Mouse (Mus musculus) bone marrow macrophage, adult 2 months (primary cell): ENCODE results near the gene Nfix. TPM values are rescaled to one million over a fixed set of nuclear protein-coding genes. Genes with fewer than 3 reads are reported as not detected.

Experiments used
- H3K27ac ChIP-seq: 2 replicates; pipeline ENCODE4 v1.5.1; 2012; ENCODE audit warnings: low read depth, low read length; ENCODE audit not compliant: insufficient read depth
- H3K4me1 ChIP-seq: 2 replicates; pipeline ENCODE4 v1.6.1; 2012; ENCODE audit warnings: low read length; ENCODE audit not compliant: control insufficient read depth, insufficient read depth
- H3K4me3 ChIP-seq: 2 replicates; pipeline ENCODE4 v1.5.1; 2012; ENCODE audit warnings: mild to moderate bottlenecking, low read length, moderate library complexity; ENCODE audit not compliant: insufficient read depth
- CTCF ChIP-seq: IDR thresholded peaks from 2 replicates; pipeline ENCODE4 v1.5.1; 2012; ENCODE audit warnings: low read depth, mild to moderate bottlenecking, low read length, moderate library complexity
- POLR2A ChIP-seq: IDR thresholded peaks from 2 replicates; pipeline ENCODE4 v1.6.1; 2012; ENCODE audit warnings: mild to moderate bottlenecking, low read depth, low read length, borderline replicate concordance
- polyA plus RNA-seq: library from polyadenylated mRNA; stranded (reverse); fragments of >200 nt; gene quantifications from 2 replicates; pipeline ENCODE4 v1.2.4, GENCODE M21; 2012; ENCODE audit not compliant: missing spikeins, insufficient read depth, insufficient read length

The Nfix gene
- polyA plus RNA-seq, 1 experiment, result 12.5 TPM

GRCm38 (mm10) chr8:84711933-84712758, 88.0 kb downstream of the Nfix start:
- Histone ChIP-seq H3K27ac (no peak overlapping the region), H3K4me3 (no peak overlapping the region), H3K4me1 (peaks cover 15% of the 10 kb centered on the region)
- no peak for TF ChIP-seq POLR2A
- no peak for TF ChIP-seq CTCF

DNA sequence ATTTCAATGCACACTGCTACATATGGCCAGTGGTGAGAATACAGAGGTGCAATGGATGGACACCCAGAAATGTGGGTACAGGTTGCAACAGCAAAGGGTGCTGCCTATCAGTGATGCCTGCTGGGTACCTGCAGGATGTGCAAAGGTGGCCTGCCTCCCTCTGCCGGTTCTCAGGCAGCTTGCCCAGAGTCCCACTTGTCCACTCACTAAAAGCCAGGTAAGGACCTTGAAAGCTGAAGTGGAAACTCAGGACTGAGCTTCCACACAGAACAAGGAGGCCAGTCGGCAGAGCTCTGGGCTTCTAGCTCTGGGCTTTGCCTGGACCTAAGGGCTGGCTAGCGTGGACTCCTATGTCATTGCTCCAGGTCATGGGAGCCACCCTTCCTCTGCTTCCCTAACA, 88.8 kb downstream of the Nfix start:
- H3K27ac ChIP-seq, result no peak overlapping the region
- no peak for TF ChIP-seq CTCF
- TF ChIP-seq POLR2A, result no peak
- H3K4me1 ChIP-seq, result peaks cover 15% of the 10 kb centered on the region
- H3K4me3 ChIP-seq, result no peak overlapping the region

DNA sequence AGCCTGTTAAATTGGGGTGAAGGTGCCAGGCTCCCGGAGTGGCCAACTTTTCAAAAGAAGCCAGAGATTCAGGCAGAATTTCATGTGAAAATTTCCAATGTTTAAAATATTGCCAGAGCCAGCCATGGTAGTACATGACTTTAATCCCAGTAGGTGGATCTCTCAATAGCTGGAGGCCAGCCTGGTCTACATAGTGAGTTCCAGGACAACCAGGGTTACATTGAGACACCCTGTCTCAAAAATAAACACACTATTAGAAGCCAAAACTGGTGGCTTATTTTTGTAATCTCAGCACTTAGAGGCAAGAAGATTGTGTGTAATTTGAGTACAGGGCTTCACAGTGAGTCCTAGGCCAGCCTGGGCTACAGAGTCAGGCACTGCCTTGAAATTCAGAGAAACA, 90.2 kb downstream of the Nfix start:
- Histone ChIP-seq H3K27ac (no peak overlapping the region), H3K4me3 (no peak overlapping the region), H3K4me1 (peaks cover 15% of the 10 kb centered on the region)
- no peak for TF ChIP-seq POLR2A
- no peak for TF ChIP-seq CTCF

GRCm38 (mm10) chr8:84708774-84709475, 91.2 kb downstream of the Nfix start:
- Histone ChIP-seq H3K27ac (peak overlapping the region; percentile 28; the same call in 1 of the 2 replicates), H3K4me1 (peaks cover 15% of the 10 kb centered on the region), H3K4me3 (no peak overlapping the region)
- peak; percentile 87 for TF ChIP-seq CTCF
- TF ChIP-seq POLR2A, result no peak

DNA sequence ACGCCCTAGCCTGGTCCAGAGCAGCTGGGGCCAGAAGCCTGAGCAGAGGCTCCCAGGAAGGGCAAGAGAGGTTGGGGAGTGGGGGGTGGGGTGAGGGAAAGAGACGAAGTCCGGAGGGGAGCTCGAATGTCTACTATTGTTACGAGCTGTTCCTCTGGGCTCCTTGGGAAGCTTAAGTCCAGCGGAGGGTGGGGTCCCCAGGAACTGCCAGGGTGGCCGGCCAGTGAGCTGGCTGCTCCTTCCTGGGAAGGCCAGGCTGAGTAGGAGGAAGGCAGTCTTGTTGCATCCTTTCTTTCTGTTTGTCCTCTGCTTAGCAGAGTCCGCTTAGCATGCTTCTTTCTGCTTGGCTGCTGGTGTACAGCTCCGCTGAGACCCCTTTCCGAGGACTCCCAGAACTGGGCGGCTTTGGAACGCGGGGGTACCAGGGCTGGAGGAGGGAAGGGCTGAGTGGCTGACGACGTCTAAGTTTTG, 92.0 kb downstream of the Nfix start:
- peak overlapping the region; percentile 99 for H3K27ac ChIP-seq
- peaks cover 14% of the 10 kb centered on the region for H3K4me1 ChIP-seq
- peak overlapping the region; percentile 86 for H3K4me3 ChIP-seq
- TF ChIP-seq CTCF (no peak), POLR2A (no peak)

DNA sequence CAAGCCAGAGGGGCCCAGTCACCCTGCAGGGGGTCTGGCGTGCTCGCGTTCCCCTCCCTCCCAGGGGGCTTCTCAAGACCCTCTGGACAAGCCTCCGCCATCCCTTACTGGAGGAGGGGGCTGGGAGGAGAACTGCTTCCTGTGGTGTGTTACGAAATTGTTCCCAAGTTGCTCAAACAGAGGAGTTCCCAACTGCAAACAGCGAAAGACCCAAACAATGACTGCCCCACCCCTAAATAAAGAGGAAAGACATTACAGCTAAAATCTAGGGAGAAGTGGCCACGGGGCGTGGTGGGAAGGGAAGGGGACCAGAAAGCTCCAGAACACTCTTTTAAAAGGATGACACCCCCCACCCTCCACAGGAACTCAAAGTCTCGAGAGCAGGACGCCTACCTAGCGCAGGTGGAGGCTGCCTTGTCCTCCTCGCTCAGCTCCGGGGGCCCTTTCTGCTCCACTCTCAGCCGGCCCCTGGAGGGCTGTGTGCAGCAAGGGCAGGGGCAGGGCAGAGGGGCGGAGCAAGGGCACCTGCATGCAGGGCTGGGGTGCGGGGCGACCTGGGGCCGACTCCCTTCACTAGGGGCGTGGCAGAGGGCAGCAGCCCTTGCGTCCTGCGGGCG, 92.8 kb downstream of the Nfix start:
- Histone ChIP-seq H3K4me1 (peaks cover 10% of the 10 kb centered on the region), H3K4me3 (peak overlapping the region; percentile 86), H3K27ac (peak overlapping the region; percentile 99)
- TF ChIP-seq CTCF (no peak), POLR2A (no peak)

- H3K4me3 ChIP-seq, result peak overlapping the region; percentile 86
- H3K4me1 ChIP-seq, result peaks cover 8% of the 10 kb centered on the region
- TF ChIP-seq POLR2A (no peak), CTCF (no peak)
- H3K27ac ChIP-seq, result peak overlapping the region; percentile 99
These were observed 93.4 kb downstream of the Nfix start for GRCm38 (mm10) chr8:84706610-84707266.

- TF ChIP-seq CTCF (no peak), POLR2A (no peak)
- Histone ChIP-seq H3K27ac (peak overlapping the region; percentile 99), H3K4me3 (peak overlapping the region; percentile 86), H3K4me1 (peaks cover 9% of the 10 kb centered on the region)
These were observed 94.2 kb downstream of the Nfix start for GRCm38 (mm10) chr8:84705960-84706359.
